Mouse (Mus musculus): ENCODE results near the gene Rbm47. TPM values are rescaled to one million over a fixed set of nuclear protein-coding genes. Genes with fewer than 3 reads are reported as not detected.

Rbm47 gene
- polyA plus RNA-seq, 1 experiment from 2014 or later, result 1.9 TPM

DNA sequence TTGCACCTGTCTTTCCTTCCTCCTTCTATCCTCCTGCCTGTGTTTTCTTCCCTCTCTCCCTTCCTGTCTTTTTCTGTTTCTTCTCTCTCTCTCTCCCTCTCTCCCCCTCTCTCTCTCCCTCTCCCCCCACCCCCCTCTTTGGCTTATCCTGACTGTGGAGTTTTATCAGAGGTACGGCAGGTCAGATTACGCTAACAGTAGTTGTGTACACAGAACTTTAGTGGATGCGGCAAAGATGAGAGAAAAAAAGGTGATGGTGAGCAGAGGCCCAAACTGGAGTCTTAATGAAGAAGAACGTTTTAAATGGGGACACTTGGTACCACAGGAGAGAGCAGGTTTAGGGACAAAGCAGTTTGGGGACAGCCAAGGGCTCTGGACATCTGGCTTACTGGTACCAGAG, 83.3 kb downstream of the Rbm47 start:
- Histone ChIP-seq H3K27ac (ENCODE audit: low read length) (no peak overlapping the region), H3K4me1 (ENCODE audit: control insufficient read depth, insufficient read depth, low read length) (no peaks in the 10 kb centered on the region), H3K27me3 (ENCODE audit: control insufficient read depth, insufficient read depth, low read depth, low read length) (no peaks in the 10 kb centered on the region), H3K9ac (ENCODE audit: low read depth, low read length) (no peak overlapping the region), H3K4me2 (ENCODE audit: low read length) (no peak overlapping the region), H3K36me3 (ENCODE audit: control insufficient read depth, insufficient read depth, low read length) (no peaks in the 10 kb centered on the region), H3K9me3 (replicated peaks; ENCODE audit: control insufficient read depth, low read length, poor library complexity, severe bottlenecking) (no peaks in the 10 kb centered on the region), H3K4me3 (ENCODE audit: low read depth, low read length) (no peak overlapping the region)
- WGBS, result 84% methylated on average over 4 of the region's 4 CpGs
- ATAC-seq, result no peak

DNA sequence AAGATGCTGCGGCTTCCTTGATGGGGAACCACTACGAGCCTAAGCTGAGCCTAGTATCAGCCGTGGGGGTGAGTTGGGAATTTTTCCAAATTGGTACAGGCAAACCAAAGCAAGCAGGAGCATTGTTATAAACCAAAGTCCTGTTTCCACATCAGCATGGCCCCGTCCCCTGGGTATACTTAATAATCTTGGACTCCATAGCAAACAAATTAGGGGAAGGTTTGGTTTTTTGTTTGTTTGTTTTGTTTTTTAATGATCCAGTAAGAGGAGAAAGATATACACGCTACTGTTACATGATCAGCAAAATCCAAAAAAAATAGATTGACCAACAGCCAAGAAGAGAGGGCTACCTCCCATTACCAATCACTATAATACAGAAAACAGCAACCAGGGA, 84.0 kb downstream of the Rbm47 start:
- 87% methylated on average over 5 of the region's 5 CpGs for WGBS
- Histone ChIP-seq H3K9me3 (replicated peaks; ENCODE audit: control insufficient read depth, low read length, poor library complexity, severe bottlenecking) (no peaks in the 10 kb centered on the region), H3K36me3 (ENCODE audit: control insufficient read depth, insufficient read depth, low read length) (no peaks in the 10 kb centered on the region), H3K4me3 (ENCODE audit: low read depth, low read length) (no peak overlapping the region), H3K27me3 (ENCODE audit: control insufficient read depth, insufficient read depth, low read depth, low read length) (no peaks in the 10 kb centered on the region), H3K9ac (ENCODE audit: low read depth, low read length) (no peak overlapping the region), H3K4me1 (ENCODE audit: control insufficient read depth, insufficient read depth, low read length) (no peaks in the 10 kb centered on the region), H3K27ac (ENCODE audit: low read length) (no peak overlapping the region), H3K4me2 (ENCODE audit: low read length) (no peak overlapping the region)
- no peak for ATAC-seq

DNA sequence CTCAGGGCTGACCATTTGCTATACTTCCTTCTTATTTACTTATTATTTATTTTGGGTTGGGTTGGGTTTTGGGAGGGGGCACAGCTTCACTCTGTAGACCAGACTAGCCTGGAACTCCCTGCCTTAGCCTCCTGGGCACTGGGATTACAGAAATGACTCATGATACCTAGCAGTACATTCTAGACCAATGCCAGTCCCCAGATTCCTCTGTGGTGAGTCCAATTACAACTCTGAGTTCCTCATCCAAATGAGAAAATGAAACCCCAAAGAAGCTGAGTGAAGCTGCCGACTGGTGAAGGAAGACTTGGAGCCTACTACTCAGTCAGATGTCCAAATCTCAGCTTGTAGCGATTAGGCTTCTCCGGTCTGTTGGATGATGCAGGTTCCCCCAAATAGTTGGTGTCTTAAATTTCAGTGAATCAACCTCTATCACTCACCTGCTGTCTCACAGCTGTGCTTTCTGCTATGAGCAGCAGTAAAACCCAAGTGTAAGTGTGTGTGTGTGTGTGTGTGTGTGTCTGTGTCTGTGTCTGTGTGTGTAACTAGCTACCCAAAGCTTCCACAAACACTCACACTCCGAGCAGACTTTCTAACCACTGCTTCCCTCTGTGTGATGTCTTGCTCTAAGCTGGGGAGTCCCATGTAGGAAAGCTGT, 84.5 kb downstream of the Rbm47 start:
- no peaks in the 10 kb centered on the region for H3K4me1 ChIP-seq (ENCODE audit: control insufficient read depth, insufficient read depth, low read length)
- H3K36me3 ChIP-seq (ENCODE audit: control insufficient read depth, insufficient read depth, low read length), result no peaks in the 10 kb centered on the region
- H3K27me3 ChIP-seq (ENCODE audit: control insufficient read depth, insufficient read depth, low read depth, low read length), result no peaks in the 10 kb centered on the region
- no peaks in the 10 kb centered on the region for H3K9me3 ChIP-seq (replicated peaks; ENCODE audit: control insufficient read depth, low read length, poor library complexity, severe bottlenecking)
- 88% methylated on average over 4 of the region's 4 CpGs for WGBS
- H3K4me2 ChIP-seq (ENCODE audit: low read length), result no peak overlapping the region
- no peak overlapping the region for H3K27ac ChIP-seq (ENCODE audit: low read length)
- no peak overlapping the region for H3K9ac ChIP-seq (ENCODE audit: low read depth, low read length)
- ATAC-seq, result no peak
- no peak overlapping the region for H3K4me3 ChIP-seq (ENCODE audit: low read depth, low read length)

DNA sequence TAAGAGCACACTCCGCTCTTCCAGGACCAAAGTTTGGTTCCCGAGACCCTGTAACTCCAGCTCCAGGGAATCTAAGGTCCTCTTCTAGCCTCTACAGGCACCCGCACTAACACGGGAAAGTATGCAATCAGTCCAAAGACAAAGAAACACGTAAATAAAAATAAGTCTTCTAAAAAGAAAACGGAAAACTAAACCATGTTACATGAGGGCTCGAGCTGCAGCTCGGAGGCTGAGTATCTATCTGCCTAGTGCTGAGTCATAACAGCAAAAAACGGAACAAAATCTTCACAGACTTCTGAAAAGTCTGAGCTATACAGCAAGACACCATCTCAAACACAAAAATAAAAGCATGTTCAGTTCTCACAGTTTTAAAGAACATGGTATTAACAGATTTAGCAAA, 86.0 kb downstream of the Rbm47 start:
- WGBS, result 90% methylated on average over 9 of the region's 9 CpGs
- H3K9ac ChIP-seq (ENCODE audit: low read depth, low read length), result no peak overlapping the region
- H3K4me1 ChIP-seq (ENCODE audit: control insufficient read depth, insufficient read depth, low read length), result no peaks in the 10 kb centered on the region
- H3K9me3 ChIP-seq (replicated peaks; ENCODE audit: control insufficient read depth, low read length, poor library complexity, severe bottlenecking), result no peaks in the 10 kb centered on the region
- H3K36me3 ChIP-seq (ENCODE audit: control insufficient read depth, insufficient read depth, low read length), result no peaks in the 10 kb centered on the region
- no peaks in the 10 kb centered on the region for H3K27me3 ChIP-seq (ENCODE audit: control insufficient read depth, insufficient read depth, low read depth, low read length)
- H3K27ac ChIP-seq (ENCODE audit: low read length), result no peak overlapping the region
- no peak overlapping the region for H3K4me2 ChIP-seq (ENCODE audit: low read length)
- no peak for ATAC-seq
- no peak overlapping the region for H3K4me3 ChIP-seq (ENCODE audit: low read depth, low read length)

DNA sequence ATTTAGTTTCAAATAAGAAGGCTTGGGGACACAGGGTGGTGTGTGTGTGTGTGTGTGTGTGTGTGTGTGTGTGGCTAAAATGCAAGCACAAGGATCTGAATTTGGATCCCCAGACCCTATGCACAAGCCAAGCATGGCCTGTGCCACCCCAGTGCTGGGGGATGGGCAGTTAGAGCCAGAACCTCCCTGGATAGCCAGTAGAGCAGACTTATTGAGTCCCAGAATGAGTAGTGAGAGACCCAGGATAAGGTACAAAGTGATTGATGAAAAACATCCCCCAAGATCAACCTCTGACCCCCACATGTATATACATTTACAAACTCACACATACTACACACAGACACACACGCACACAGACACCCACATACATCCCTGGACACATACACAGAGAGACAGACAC, 86.6 kb downstream of the Rbm47 start:
- H3K9me3 ChIP-seq (replicated peaks; ENCODE audit: control insufficient read depth, low read length, poor library complexity, severe bottlenecking), result no peaks in the 10 kb centered on the region
- no peak overlapping the region for H3K27ac ChIP-seq (ENCODE audit: low read length)
- H3K4me3 ChIP-seq (ENCODE audit: low read depth, low read length), result no peak overlapping the region
- no peak for ATAC-seq
- WGBS, result 90% methylated on average over 1 of the region's 1 CpGs
- no peak overlapping the region for H3K4me2 ChIP-seq (ENCODE audit: low read length)
- no peaks in the 10 kb centered on the region for H3K27me3 ChIP-seq (ENCODE audit: control insufficient read depth, insufficient read depth, low read depth, low read length)
- no peak overlapping the region for H3K9ac ChIP-seq (ENCODE audit: low read depth, low read length)
- H3K4me1 ChIP-seq (ENCODE audit: control insufficient read depth, insufficient read depth, low read length), result no peaks in the 10 kb centered on the region
- no peaks in the 10 kb centered on the region for H3K36me3 ChIP-seq (ENCODE audit: control insufficient read depth, insufficient read depth, low read length)

DNA sequence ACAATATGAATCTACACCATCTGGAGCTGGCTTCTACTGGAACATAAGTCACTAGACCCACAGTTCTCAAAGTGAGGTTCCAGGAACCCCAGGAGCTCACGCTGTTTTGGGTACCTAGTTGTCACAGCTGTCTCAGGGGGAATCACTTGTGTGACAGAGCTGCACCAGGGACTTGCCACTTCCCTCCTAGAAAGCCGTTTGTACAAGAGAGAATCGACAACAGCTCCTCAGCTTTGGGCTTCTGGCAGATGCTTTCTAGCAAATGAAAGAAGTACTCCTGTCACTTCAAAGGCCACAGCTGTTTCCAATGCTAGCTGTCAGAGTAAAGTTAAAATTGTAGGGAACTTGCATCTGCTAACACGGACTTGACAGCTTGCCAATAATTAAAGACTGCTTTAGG, 87.4 kb downstream of the Rbm47 start:
- 64% methylated on average over 4 of the region's 4 CpGs for WGBS
- Histone ChIP-seq H3K27me3 (ENCODE audit: control insufficient read depth, insufficient read depth, low read depth, low read length) (no peaks in the 10 kb centered on the region), H3K4me1 (ENCODE audit: control insufficient read depth, insufficient read depth, low read length) (no peaks in the 10 kb centered on the region), H3K9me3 (replicated peaks; ENCODE audit: control insufficient read depth, low read length, poor library complexity, severe bottlenecking) (no peaks in the 10 kb centered on the region), H3K9ac (ENCODE audit: low read depth, low read length) (no peak overlapping the region), H3K36me3 (ENCODE audit: control insufficient read depth, insufficient read depth, low read length) (no peaks in the 10 kb centered on the region), H3K27ac (ENCODE audit: low read length) (no peak overlapping the region), H3K4me3 (ENCODE audit: low read depth, low read length) (no peak overlapping the region), H3K4me2 (ENCODE audit: low read length) (no peak overlapping the region)
- no peak for ATAC-seq

DNA sequence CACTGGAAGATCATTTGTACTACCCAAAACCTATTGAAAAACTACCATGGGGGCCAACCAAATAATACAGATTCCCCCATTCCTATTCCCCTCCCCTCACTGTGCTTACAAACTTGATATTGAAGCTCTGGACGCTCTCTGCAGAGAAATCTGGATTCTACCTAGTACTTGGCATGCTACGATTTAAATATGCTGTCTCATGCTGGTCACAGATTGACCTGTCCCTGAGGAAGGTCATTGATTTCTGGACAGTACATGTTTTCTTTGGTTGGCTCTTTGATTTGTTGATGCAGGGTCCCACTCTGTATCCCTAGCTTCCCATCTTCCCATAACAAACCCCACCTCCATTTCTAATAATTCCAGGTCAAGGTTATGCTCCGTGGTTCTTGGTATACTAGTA, 88.4 kb downstream of the Rbm47 start:
- WGBS, result 93% methylated on average over 3 of the region's 3 CpGs
- H3K4me3 ChIP-seq (ENCODE audit: low read depth, low read length), result no peak overlapping the region
- no peak overlapping the region for H3K27ac ChIP-seq (ENCODE audit: low read length)
- H3K9me3 ChIP-seq (replicated peaks; ENCODE audit: control insufficient read depth, low read length, poor library complexity, severe bottlenecking), result no peaks in the 10 kb centered on the region
- H3K36me3 ChIP-seq (ENCODE audit: control insufficient read depth, insufficient read depth, low read length), result no peaks in the 10 kb centered on the region
- no peaks in the 10 kb centered on the region for H3K4me1 ChIP-seq (ENCODE audit: control insufficient read depth, insufficient read depth, low read length)
- no peak overlapping the region for H3K9ac ChIP-seq (ENCODE audit: low read depth, low read length)
- H3K4me2 ChIP-seq (ENCODE audit: low read length), result no peak overlapping the region
- no peaks in the 10 kb centered on the region for H3K27me3 ChIP-seq (ENCODE audit: control insufficient read depth, insufficient read depth, low read depth, low read length)
- no peak for ATAC-seq

DNA sequence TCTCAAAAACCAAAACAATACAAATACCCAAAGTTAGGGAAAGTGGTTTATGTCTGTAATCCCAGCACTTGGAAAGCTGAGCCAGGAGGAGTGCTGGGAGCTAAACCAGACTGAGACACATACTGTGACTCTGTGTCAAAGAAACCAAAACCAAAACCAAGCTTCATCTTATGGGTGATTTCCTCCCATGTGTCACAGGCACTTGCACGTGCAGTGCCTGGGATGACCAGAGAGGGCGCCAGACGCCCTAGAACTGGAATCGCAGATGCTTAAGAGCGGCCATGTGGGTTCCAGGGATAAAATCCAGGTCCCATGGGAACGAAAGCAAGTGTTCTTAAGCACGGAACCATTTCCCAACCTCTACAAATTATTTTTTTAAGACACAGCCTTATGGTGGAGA, 89.6 kb downstream of the Rbm47 start:
- no peak for ATAC-seq
- H3K27me3 ChIP-seq (ENCODE audit: control insufficient read depth, insufficient read depth, low read depth, low read length), result no peaks in the 10 kb centered on the region
- no peak overlapping the region for H3K4me2 ChIP-seq (ENCODE audit: low read length)
- H3K27ac ChIP-seq (ENCODE audit: low read length), result no peak overlapping the region
- no peaks in the 10 kb centered on the region for H3K4me1 ChIP-seq (ENCODE audit: control insufficient read depth, insufficient read depth, low read length)
- H3K9ac ChIP-seq (ENCODE audit: low read depth, low read length), result no peak overlapping the region
- H3K36me3 ChIP-seq (ENCODE audit: control insufficient read depth, insufficient read depth, low read length), result no peaks in the 10 kb centered on the region
- H3K9me3 ChIP-seq (replicated peaks; ENCODE audit: control insufficient read depth, low read length, poor library complexity, severe bottlenecking), result no peaks in the 10 kb centered on the region
- 38% methylated on average over 7 of the region's 7 CpGs for WGBS
- H3K4me3 ChIP-seq (ENCODE audit: low read depth, low read length), result no peak overlapping the region

DNA sequence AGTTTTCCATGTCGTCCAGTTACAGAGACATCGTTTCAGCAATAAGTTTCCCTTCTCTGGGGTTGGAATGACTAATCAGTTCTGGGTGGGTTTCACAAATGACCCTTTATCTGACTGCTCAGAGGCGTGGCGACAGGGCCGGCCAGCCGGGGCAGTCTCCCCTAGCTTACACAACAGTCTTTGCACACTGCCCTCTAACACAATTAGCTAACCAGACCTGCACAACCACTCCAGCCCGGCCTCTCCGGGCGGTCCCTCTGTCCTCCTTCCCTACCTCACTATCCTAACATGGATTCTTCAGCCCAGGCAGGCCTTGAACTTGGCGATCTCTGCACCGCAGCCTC, 90.7 kb downstream of the Rbm47 start:
- ATAC-seq, result no peak
- 80% methylated on average over 11 of the region's 11 CpGs for WGBS
- H3K4me2 ChIP-seq (ENCODE audit: low read length), result no peak overlapping the region

More for the DNA sequence above, 90.7 kb downstream of the Rbm47 start:
- Histone ChIP-seq H3K4me1 (ENCODE audit: control insufficient read depth, insufficient read depth, low read length) (no peaks in the 10 kb centered on the region), H3K4me3 (ENCODE audit: low read depth, low read length) (no peak overlapping the region), H3K27me3 (ENCODE audit: control insufficient read depth, insufficient read depth, low read depth, low read length) (no peaks in the 10 kb centered on the region), H3K9ac (ENCODE audit: low read depth, low read length) (no peak overlapping the region), H3K9me3 (replicated peaks; ENCODE audit: control insufficient read depth, low read length, poor library complexity, severe bottlenecking) (no peaks in the 10 kb centered on the region), H3K27ac (ENCODE audit: low read length) (no peak overlapping the region), H3K36me3 (ENCODE audit: control insufficient read depth, insufficient read depth, low read length) (no peaks in the 10 kb centered on the region)
